Mouse (Mus musculus) mature B cell (primary cell): ENCODE results near the gene Rer1.

Source experiments
- in situ Hi-C: fragments of 300-500 bp; cut with MboI; formaldehyde crosslinking; loops from 2 replicates; pipeline ENCODE4 v1.14.3; 2019

The Rer1 gene

DNA sequence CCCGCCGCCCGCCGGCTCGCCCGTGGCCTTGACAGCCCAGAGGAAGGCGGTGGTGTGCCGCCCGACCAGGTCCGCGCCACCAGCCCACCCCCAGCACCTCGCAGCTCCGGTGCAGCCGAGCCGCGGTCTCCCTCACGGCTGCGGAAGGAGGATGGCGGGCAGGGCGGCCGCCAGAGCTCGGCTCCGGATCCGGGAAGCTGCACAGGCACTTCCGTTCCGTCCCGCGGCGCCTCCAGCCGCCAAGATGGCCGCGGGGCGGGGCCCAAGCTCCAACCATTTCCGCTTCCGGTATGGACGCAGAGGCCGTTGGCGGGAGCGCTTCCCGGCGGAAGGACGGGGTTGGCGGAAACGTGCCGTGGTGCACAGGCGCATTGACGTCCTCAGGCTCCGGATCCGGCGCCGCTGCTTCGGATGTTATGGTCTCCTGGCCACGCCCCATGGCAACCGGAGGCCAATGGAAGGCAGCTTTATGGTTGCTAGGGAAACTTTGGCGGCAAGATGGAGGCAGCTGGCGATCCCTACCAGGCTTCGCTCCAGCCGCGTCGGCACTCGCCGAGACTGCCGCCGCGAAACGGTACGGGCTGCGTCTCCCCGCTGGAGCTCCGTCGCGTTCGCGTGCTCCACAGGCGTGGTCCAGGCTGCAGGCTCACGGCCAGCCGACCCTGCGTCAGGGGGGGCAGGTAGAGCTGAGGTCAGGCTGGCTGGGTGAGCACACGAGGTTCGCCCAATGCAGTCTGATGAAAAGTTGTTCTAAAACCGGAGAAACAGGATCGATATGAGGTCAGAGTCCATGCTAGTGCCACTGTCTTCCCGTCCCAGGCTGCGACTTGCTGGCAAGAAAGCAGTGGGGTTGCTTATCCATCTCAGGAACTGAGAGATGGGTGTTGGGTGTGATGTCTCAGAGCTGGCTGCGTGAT, at the start of gene Rer1, which contains the start of gene Morn1:
Gene Rer1 (minus strand): TSS at position 275 of the 917 bp plus-strand sequence.
Gene Morn1 (plus strand): TSS at position 470 of the 917 bp plus-strand sequence.
- in situ Hi-C loops = loop anchor here (10.0 kb wide), 1 partner anchor 122 kb away; the partner anchor contains the start of genes Hes5 and Pank4

DNA sequence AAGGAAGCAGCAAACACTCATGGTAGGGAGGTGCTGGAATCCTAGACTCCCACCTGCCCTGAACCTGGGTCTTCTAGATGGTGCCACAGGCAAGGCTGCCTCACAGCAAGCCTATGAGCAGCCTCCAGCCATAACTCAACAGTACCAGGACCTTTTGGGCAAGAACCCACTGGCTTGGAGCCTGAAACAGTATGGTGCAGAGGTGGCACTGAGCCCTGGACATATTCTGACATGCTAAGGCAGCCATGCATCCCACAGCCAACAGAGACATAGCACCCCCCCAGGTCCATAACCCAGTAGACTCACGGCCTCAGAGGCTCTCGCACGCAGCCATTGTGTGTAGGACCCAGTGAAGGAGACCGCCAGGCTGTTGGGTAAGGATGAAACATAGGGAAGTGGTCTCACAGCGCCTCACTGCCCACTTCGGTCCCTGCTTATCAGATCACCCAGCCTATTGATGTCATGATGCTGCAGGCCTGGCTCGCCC, 48.5 kb upstream of the Rer1 start:
- in situ Hi-C loops = no loop called here

DNA sequence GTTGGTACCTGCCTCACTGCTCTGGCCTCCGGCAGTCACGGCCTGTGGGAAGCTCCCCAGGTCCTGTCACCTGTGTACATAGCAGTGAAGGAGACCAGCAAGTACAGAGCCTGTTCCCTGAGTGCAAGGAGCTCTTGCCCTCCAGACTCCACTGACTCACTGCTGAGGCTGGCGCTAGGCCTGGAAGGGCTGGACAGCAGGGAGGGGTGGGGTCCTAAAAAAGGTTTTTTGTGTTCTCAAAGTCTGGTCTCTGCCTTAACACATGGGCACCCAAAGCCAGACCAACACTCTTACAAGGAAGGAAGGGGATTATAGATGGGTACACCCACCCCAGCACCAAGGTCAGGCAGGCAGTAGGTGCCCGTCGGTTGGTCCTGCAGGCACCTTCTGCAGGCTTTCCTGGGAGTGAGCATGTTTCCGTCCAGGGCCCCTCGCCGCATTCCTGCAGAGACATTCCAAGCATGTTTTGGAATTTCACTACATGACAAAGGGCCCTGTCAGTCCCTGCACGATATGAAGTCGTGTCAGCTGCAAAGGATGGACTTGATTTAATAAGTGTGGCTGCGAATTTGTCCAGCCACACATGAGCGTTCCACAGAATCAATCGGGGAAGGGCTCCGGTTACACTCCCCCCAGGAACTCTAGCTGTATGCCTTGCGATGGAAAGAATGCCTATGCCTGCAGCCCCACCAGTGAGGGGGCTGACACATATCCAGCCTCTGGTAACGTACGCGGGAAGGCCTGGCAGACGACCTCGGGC, 47.7 kb upstream of the Rer1 start:
- in situ Hi-C loops = no loop called here

DNA sequence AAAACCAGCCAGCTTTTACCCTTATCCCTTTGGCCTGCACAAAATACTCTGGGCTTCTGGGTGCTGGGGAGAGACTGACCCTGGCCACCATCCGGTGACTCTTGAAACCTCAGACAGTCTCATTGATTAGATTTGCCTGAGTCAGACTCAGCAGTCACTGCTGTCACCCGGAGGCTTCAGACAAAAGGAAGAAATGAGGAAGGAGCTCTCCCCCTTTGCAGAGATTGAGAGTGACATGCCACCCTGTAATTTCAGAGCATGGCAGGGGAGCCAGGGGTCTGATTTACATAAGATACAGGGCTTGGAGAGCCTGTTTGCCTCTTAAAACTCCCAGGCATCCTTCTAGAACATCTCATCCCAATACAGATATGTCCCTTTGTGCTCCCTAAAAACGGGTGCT, 47.0 kb upstream of the Rer1 start:
- in situ Hi-C loops = no loop called here

DNA sequence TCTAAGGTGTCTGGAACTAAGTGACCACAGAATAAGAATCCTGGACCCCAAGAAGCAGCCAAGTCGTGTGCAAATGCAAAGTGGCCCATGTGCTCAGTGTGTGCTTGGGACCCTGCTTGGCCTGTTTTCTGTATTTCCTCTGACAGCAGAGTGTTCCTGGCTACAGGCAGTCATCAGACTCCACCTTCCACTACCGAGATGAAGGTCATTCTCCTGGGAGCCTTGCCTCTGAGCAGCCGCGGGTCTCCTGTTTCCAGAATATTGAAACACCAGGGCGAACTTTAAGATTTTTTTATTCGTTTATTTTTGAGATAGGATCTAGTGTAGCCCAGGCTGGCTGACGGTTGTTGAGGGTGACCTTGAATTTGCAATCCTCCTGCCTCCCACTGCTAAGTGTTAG, 44.4 kb upstream of the Rer1 start:
- in situ Hi-C loops = no loop called here

DNA sequence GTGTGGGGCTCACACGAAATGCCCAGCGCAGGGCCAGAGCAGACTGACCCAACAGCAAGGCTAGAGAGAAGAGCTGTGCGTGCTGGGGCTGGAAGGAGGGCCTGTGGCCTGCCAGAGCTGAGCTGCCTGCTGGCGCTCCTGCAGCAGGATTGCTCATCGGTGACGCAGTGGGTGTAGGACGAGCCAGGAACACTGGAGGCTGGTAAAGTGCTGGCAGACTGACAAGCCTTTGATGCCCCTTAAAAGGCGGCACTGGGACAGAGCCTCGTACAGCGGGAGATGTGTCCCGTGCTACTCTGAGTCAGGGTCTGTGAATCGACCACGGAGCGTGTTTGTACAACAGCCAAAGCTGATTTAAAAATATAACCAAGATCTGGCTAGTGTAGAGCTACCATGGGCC, 43.8 kb upstream of the Rer1 start:
- in situ Hi-C loops = no loop called here

DNA sequence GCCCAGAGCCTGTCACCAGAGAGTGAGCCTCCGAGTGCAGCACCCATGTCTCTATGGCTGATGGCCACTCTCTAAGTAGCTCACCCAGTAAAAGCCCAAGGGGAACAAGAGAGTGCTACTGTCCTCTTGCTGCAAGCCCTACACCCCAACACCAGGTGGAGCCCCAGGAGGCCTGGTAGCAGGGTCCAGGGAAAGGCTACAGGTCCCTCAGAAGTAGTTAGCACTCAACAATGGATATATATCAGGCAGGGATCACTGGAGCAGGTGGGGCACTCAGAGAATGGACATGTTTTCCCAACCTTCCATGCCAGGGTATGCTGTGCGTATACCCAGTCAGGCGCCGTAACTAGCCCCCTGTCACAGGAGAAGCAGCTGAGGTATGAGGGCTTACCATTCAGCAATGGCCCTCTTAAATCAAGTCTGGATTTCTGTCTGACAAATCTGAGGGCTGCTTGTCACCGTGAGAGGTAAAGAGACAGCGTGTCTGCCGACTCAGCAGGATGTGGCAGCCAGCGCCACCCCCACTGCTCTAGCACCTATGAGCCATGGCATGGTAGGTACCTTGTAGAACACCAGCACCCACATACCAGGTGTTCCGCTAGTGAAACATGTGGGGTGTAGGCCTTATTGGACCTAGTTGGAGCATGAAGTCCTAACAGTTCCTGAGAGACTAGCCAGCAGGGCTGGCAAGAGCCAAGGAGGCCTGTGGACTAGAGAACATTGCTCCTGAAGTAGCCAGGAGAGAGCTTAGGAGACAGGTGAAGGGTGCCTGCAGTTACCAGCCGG, 43.1 kb upstream of the Rer1 start:
- in situ Hi-C loops = no loop called here

DNA sequence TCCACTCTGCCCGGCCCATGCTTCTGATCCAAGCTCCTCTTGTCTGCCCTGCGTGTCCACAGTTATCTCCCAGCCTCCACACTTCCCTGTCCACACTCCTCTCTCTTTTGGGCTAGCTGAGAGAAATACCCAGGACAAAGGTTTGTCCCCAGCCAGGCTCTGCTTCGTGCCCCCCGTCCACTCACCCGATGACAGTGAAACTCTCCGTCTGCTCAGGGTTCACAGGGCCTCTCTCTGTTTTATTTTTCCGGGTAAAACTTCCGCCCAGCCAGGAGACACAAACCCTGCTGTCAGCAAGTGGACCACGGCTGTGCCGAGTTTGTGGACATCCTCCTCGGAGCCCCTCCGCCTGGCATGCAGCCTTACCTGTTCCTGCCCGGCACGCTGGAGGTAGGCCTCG, 42.2 kb upstream of the Rer1 start:
- in situ Hi-C loops = no loop called here

DNA sequence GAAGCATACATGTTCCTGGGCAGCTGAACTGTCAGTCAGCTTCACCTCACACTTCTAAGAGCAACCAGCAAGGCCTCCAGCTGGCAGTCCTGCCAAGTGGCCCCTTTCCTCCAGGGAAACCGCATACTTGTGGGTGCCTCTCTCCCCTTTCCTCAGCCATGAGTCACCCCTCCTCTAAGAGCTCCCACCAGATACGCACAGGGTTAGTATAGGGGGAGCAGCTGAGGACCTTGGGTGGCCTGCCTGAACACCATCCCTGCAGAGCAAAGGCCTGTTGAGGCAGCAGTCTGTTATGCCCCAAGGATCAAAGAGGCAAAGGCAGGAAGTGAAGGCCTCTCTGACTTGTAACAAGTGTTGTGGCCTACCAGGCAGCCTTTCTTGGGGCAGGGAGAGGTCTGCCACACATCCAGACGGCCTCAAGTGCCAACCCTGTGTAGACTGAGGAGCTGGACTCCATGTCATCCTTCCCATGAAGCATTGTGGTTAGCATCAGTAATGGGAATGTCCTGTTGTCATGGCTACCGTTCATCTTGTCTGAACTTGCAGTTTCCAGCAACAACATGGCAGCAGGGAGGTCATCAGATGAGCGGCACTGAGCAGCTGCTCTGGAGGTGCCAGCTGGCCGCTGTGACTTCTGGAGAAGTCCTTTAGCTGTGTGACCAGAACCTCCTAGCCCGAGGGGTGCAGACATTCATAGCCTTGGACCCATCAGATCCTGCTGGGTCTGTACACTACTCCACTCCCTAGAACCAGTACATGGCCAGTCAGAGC, 40.6 kb upstream of the Rer1 start:
- in situ Hi-C loops = no loop called here

DNA sequence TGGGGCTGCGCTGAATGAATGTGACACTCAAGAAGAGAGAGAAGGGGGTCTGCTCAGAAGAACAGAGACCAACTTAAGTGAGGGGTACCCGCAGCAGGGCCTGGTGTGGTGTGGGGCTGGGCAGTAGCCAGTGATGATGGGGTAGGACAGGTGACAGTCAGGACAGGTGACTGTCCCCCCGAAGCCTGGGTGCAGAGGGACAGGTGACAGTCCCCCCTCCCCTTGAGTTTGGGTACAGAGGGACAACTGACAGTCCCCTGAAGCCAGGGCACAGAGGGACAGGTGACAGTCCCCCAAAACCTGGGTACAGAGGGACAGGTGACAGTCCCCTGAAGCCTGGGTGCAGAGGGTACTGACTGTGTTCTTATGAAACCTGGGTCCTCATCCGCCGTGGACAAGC, 40.0 kb upstream of the Rer1 start:
- in situ Hi-C loops = no loop called here

DNA sequence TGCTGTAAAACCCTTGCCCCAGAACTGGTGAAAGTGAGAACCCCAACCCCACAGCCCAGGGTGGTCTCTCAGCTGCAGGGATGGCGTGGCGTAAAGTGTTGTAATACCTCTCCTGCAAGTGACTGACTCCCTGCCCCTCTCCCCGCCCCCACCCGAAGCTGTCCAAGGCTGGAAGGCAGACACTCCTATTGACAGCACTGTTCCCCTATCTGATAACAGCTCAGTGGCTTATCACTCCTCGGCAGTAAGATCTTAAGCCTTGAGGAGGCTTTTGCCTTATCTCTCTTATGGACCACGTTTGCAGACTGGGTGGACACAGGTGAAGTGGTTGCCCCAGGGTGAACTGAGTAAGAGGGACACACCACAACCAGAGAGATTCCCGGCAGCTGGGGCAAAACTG, 39.1 kb upstream of the Rer1 start:
- in situ Hi-C loops = no loop called here

DNA sequence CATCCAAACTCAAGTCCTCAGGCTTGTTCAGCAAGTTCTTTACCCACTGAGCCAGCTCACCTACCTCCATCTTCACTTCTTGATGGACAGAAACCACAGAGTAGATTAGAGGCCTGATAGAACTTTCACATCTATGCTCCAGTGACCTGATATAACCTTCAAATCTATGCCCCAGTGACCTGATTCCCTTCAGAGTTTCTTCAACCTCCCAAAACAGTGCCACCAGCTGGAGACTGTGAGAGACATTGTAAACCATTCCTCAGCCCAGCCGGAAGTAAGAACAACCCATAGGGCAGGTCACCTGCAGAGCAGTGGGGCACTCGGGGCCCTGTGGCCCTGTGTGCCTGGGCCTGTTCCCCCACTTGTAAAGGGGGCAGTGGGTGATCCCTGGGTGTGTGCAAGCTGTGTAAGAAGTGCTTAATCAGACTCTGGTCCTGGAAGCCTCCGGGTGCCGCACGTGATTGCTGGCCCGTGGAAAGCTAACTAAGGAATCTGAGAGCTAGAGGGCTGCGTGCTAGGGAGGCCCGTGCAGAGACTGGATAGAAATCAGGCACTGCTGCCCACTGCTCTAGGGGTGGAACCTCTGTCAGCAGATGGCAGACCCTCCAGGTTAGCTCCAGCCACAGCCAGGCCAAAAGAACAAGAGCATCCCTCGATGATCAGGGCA, 37.8 kb upstream of the Rer1 start:
- in situ Hi-C loops = no loop called here

DNA sequence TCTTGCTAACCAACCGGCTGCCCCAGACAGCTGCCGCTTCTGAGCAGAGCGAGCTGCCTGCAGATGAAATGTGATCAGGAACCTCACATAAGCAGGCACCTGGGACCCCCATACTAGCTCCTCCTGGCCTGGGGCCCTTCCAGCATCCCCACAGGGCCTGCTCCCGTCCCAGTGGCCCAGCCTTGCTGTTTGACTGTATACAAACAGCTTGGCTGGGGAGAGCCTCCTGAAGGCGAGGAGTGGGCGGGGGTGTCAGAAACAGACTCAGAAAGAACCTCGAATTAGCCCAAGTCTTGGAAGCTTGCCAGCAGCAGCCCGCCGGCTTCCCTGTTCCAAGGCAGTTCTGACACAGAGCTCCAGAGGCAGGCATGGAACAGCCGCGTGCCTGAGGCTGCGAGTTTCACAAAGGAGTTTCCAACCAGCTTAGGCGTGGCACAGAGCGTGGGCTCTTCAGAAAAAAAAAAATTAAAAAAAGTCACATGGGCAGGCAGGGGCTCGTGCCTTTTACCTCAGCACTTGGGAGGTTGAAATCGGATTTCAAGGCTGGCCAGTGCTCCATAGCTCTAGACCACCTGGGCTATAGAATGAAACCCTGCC, 36.4 kb upstream of the Rer1 start:
- in situ Hi-C loops = no loop called here

DNA sequence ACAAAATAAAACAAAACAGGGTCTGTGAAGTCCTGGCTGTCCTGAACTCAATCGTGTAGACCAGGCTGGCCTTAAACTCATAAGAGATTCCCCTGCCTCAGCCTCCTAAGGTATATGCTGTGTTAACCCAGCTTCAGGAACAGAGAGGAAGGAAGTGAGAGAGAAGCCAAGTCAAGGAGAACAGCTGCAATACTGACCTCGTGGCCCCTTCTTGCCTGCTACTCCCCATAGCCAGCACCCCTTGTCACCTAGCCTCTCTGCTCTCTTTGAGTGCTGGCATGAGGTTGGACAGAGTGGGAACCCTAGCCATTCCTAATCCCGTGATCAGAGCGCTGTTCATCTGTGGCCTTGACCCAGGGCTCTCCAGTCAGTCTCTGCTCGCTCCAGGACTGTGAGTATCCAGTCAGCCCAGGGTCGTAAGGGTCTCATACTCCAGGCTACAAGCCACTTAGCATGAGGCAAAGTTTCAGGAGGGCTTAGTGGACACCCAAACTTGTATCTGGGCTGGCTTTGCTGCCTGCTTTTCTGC, 35.8 kb upstream of the Rer1 start:
- in situ Hi-C loops = no loop called here

DNA sequence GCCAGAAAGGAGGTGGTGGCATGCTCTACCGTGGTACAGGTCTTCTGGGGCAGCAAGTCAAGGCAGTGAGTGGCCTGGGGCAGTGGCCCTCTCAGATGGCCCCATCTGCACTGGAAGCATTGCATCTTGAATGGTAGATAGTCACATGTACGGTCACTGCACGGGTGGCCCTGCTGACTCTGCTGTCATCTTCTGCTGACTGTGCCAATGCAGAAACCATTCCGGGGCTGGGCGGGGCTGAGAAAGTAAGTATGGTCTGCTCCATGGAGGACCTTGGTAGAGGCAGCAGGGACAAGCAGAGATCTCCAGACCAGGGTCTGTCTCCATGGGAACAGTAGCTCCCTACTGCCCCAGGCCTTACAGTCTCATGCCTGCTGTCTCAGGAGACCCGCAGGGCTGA, 35.0 kb upstream of the Rer1 start:
- in situ Hi-C loops = no loop called here

DNA sequence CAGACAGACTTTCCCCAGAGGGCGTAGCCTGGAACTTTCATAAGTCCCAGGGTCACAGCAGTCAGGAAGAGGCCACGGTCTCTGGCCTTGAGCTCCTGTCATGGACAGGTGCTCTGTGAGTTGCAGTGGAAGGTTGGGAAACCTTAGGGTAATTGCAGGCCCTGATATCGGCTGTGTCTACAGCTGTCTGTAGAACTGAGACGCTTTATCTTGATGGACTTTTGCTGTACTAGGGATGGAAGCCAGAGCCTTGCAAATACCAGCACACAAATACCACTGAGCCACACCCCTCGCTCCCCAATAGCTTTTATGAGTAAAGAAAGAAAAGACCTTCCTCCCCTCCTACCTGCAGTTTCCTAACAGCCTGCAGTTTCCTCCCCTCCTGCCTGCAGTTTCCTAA, 34.4 kb upstream of the Rer1 start:
- in situ Hi-C loops = no loop called here

DNA sequence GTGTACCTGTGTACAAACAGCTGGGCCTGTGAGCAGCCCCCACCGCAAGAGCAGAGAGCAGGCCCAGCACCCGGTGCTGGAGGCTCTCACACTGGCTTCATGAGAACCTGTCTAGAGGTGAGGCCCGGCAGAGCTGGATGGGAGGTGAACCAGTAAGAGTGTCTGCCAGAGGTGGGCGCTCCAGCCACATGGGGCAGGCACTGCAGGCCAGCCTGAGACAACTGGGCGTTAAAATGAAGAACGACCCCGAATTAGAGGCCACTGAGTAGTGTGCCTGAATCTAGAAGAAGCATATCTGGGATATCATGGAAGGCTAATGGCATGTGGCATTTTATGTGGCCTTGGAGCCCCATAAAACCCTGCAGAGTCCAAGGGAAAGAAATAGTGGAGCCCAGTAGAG, 33.9 kb upstream of the Rer1 start:
- in situ Hi-C loops = no loop called here

DNA sequence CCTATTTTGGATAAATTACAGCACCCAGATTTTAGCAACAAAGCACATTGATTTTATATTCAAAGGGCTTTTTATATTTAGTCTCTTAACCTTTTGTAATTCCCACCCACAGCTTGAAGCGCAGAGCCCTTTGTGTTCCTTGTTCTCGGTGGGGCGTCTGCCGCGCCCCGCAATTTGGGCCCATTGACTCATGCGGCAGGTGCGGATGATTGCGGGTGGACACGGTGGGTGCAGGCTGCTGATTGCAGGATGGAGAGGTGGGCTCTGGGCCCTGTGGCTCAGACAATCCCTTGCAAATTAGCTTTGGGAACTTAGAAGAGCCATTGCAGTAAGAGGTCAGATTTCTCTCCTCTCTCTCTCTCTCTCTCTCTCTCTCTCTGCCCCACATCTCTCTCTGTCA, 32.1 kb upstream of the Rer1 start:
- in situ Hi-C loops = no loop called here

DNA sequence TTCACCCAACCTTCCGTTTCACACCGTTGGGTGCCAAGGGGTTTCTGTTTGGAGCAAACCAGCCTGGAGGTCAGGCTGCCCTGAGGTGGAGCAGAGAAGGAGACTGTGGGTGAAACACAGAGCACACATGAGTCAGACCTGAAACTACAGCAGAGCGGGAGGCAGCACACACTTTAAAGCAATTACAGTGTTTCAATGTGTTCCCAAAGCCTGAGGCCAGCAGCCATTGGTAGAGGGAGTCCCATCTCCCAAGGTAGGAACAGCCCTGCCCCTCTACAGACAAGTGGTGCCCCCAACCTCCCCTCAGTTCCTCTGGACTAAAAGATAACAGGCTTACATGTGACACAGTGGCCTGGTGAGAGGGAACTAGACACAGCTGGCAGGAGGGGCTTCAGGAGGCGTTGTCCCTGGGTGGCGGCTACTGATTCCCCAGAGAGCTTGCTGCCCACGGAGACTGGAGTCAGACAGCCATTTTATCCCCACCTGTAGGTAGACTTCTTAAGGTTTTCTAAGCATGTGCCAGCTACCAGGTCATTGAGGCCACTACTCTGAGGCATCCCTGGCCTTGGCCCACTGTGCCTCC, 31.3 kb upstream of the Rer1 start:
- in situ Hi-C loops = no loop called here

DNA sequence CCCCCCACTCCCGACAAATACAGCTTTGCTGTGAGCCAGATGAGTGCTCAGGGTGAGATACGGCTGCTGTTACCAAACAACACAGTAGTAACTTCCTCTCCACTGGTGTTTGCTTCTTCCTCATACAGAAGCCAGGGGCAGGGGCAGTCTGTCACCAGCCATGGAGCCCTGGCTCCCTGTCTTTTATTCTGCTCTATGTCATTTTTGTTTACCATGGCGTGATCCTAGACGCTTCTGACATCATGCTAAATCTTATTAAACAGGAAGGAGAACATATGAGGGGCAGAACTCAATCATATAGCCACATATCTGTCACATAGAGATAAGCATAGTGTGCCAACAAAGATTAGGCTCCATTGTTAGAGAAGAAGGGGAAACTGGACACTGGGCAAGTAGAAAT, 30.4 kb upstream of the Rer1 start:
- in situ Hi-C loops = no loop called here
